Mouse (Mus musculus) embryonic facial prominence, embryonic 10.5 days (tissue): ENCODE measurements around the gene Cep128. TPM values are rescaled to one million over a fixed set of nuclear protein-coding genes. Genes with fewer than 3 reads are reported as not detected.

ENCODE experiments used
- DNase-seq: peaks from one replicate; pipeline ENCODE4 v3.0.0-alpha.2; 2017; ENCODE audit warnings: low spot score
- H3K27ac ChIP-seq: fragments of 300-500 bp; sonication (generic); replicated peaks from 2 replicates; pipeline ENCODE4 v1.5.1; 2016; ENCODE audit warnings: mild to moderate bottlenecking
- H3K27me3 ChIP-seq: fragments of 300-500 bp; sonication (generic); replicated peaks from 2 replicates; pipeline ENCODE4 v1.6.1; 2016; ENCODE audit warnings: low read depth, mild to moderate bottlenecking; ENCODE audit not compliant: poor library complexity, severe bottlenecking
- H3K36me3 ChIP-seq: fragments of 300-500 bp; sonication (generic); replicated peaks from 2 replicates; pipeline ENCODE4 v1.6.1; 2016; ENCODE audit warnings: mild to moderate bottlenecking, moderate library complexity
- H3K4me1 ChIP-seq: fragments of 300-500 bp; sonication (generic); 2 replicates; pipeline ENCODE4 v1.6.1; 2016
- H3K4me3 ChIP-seq: fragments of 300-500 bp; sonication (generic); 2 replicates; pipeline ENCODE4 v1.5.1; 2016; ENCODE audit warnings: mild to moderate bottlenecking, moderate library complexity
- H3K9me3 ChIP-seq: fragments of 300-500 bp; sonication (generic); 2 replicates; pipeline ENCODE4 v1.6.1; 2016; ENCODE audit warnings: mild to moderate bottlenecking
- whole genome bisulfite sequencing: fragments of 180-500 bp; shearing (Covaris S2); methylation state at CpG from one replicate; pipeline ENCODE4 v1.1.7; 2016; 5-methylcytosine and 5-hydroxymethylcytosine counted together
- microRNA-seq: library from miRNA; unstranded; fragments of <30 nt; microRNA quantifications from one replicate; pipeline ENCODE4, GENCODE M21; 2017
- polyA plus RNA-seq: library from polyadenylated mRNA; unstranded; fragments of >200 nt; fragmentation: Nextera tagmentation; extraction: Ambion mirVana; gene quantifications from 2 replicates; pipeline ENCODE4 v1.2.1, GENCODE M21; 2016

The Cep128 gene
- polyA plus RNA-seq, 1 experiment from 2014 or later: 11.8 TPM

GRCm38 (mm10) chr12:90961386-90962017 lies 422.7 kb downstream of the Cep128 start:
- Histone ChIP-seq H3K36me3 (no peaks in the 10 kb centered on the region), H3K27ac (no peak overlapping the region), H3K9me3 (no peaks in the 10 kb centered on the region), H3K4me1 (no peaks in the 10 kb centered on the region), H3K4me3 (no peak overlapping the region), H3K27me3 (no peaks in the 10 kb centered on the region)
- DNase-seq: no peak
- WGBS: 89% methylated on average over 5 of the region's 5 CpGs

- WGBS: 87% methylated on average over 7 of the region's 7 CpGs
- Histone ChIP-seq H3K27me3 (no peaks in the 10 kb centered on the region), H3K4me1 (no peaks in the 10 kb centered on the region), H3K27ac (no peak overlapping the region), H3K9me3 (no peaks in the 10 kb centered on the region), H3K4me3 (no peak overlapping the region), H3K36me3 (no peaks in the 10 kb centered on the region)
- no peak for DNase-seq
Measured at GRCm38 (mm10) chr12:90954740-90955473, 429.3 kb downstream of the Cep128 start.

Small RNA genes within 50 kb of the gene (microRNA-seq; reads per million reads assigned to microRNA genes)
- gene Gm44370: not detected

Other genes with a start within 250 kb of the Cep128 start
- 0.18 and 0.39 TPM in 2 replicates for gene Tshr, start 154 bp upstream of the Cep128 start, polyA plus RNA-seq
- gene Gtf2a1, start 206.1 kb upstream of the Cep128 start, polyA plus RNA-seq: 67.7 and 70.1 TPM in 2 replicates